Mouse (Mus musculus) layer of hippocampus, adult 9-10 months (tissue): ENCODE data around the gene Pkp1.

Experiments
- DNase-seq: peaks from one replicate; pipeline ENCODE4 v3.0.0; 2022; ENCODE audit warnings: low spot score

Gene Pkp1

DNA sequence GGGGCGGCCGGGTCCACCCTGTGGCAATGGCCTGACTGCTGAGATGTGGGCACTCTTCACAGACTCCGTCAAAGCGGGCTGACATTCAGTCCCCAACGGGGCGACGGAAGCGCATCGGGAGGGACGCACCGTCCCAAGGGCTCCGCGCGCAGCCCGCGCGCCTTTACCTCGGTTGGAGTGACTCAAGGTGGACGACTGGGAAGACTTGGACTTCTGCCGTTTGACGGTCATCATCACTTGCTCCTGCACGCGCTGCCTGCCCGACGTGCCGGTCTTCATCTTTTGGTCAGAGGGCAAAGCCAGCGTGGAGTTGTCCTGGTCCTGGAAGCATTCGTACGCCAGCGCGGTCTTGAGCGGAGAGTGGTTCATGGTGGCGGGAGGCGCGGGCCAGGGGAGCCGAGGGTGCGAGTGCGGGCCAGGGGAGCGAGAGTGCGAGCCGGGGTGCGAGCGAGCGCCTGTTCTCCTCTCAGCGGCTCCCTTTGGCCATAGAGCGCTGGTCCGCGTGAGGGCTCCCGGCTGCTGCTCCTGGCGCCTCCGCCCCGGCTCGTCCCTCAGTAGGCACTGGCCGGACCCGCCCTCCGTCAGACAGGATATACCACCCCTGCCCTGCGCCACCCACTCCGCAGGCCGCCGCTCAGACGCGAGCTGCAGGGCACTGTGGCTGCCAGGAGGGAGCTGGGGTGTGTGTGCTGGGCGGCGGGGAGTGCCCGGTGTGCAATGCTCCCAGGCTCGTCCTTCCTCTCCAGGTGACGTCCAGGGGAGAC, at the start of gene Pkp1:
Gene Pkp1, minus strand, starts transcription at position 564 of the 764 bp plus-strand sequence.
- DNase-seq: no peak

DNA sequence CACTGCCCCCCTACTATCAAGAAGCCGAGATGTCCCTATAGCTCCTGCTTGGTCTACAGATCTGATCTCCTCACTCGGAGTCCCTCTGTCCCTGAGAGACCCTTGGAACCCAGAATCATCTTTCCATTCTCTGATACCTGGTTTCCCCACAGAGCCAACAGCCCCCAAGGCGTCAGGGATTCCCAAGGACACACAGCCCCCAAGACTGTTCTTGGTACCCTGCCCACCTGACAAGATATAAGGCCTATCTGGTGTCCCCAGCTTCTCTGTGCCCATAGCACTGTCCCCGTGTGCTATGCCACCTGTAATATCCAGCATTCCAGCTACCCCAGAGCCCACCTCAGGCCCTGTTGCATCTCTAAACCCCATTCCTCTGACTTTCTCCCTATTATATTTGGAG, 48.7 kb upstream of the Pkp1 start:
- no peak for DNase-seq

DNA sequence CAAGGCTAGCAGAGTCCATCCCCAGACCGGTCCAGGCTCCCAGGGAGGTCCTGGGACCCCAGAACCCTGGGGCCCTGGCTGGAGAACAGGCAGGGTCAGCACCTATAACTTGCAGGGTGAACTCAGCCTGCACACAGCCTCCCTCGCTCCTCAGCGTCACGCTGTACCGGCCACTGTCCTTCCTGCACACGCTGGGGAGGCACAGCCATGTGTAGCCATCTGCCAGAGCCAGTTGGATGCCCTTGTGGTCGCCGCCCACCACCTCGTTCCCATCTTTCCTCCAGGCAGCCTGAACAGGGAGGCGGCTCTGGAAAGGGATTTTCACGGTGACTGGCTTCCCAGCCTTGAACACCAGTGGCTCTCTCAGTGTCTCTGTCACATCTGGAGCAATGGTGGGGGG, 45.6 kb upstream of the Pkp1 start:
- no peak for DNase-seq

DNA sequence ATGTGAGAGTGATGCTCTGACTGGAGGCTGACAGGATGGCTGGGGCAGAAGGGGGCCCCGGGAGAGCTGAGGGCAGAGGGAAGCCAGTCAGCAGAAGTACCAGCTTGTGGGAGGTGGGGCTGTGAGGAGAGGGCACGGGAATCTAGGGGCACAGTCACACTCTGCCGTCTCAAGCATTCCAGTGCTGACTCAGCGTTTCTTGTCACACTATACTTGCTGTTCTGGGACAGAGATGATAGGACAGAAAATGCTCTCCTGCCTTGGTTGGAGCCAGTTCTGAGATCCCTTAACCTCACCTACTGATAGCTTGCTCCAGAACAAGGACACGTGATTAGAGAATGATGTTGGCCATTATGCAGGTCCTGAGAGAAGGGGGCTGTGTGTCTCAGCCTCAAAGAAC, 44.2 kb upstream of the Pkp1 start:
- DNase-seq: no peak

DNA sequence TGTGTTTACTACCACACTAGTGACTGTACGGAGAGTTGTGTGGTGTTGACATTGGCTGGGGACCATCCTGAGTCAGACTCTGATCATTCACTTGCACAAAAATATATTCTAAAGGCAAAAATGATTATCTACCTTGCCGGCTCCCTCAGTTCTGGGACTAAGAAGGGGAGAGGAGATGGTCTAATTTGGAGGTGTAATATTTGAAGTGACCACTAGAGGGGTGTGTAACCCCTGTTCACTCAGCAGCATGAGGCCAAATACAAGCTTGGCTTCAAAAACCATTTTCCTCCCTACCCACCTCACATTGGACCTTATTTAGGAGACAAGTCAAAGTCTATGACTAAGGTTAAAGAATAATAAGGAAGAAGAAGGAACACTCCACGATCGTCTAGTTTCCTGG, 39.5 kb upstream of the Pkp1 start:
- DNase-seq: peak; percentile 61

DNA sequence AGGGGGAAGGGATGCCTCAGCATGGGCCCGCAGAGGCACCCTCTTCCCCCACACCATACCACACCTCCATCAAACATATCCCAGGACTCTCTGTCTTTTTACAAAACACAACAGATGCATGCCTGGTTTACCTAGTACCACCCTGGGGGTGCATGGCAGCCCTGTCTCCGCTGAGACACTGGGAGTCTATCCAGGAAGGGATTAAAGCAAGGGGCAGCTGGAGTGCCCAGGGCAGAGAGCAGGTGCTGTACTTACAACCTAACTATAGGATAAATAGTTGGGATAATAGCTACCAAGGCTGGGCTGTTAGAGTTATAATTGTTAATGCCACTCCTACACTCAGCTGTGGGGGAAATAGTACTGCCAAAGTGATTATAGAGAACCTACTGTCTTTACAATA, 29.9 kb upstream of the Pkp1 start:
- DNase-seq: no peak

DNA sequence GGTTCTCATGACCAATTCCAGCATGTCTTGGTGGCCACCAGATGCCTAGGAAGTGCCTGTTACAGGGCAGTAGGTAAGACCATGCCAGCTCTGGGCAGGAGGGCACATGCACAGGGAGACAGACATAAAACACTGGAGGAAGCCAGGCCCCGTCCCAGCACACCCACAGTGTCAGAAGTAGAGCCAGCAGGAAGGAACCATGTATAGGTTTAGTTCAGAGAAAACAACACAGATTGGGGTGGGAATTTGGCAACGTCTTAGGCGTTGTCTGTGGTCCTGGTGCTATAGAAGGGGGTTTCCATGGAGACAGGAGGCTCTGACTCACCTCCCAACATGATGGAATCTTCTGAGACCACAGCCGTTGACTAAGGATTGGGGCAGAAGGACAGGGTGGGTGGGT, 27.2 kb upstream of the Pkp1 start:
- DNase-seq: no peak

DNA sequence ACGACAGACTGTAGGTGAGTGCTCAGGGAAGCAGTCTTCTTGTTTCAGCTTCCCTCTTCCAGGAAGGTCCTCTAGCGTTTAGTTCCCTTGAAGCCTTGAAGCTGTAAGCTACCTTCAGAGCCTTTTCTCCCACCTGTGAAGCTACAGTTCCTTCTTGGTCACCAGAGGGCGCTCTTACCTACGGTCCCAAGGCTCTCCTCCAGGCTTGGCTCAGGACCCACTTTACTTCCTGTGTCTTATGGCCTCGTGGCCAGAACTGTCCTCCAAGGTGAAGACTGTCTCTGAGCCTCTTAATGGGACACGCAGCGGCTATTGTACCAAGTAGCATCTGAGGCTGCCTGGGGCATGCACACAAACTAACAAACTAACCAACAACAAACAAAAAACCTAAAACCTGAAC, 26.7 kb upstream of the Pkp1 start:
- no peak for DNase-seq

DNA sequence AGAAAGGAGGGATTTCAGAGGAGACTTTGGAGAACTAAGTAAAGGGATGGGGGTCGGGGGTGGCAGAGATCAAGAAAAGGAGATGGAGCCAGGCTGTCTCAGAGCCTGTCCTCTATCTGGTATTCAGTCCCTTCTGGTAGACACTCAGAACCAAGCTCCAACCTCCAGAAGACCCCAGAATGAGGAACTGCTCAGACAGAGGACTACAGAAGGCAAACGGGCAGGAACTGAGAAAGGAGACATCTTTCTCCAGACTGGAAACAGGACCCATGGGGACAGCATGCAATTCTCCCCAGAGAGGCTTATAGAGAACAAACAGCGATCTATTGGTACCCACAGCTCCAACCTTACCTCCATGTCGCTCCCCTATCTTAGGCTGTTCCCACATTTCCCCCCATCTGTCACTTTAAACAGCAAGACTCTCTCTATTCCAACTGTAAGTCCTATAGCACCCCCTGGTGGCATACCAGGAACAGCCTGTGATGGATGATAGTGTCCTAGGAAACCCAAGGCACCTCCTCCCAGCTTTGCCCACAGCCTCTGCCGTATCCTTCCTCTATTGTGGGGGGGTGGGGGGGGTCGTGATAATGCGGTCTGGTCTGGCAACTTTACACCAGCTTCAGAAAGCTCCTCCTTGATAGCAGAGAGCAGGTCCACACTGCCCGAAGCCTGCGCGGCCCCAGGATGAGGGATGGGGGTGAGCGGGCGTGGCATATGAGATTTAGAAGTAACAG, 25.7 kb upstream of the Pkp1 start:
- DNase-seq: peak; percentile 91

DNA sequence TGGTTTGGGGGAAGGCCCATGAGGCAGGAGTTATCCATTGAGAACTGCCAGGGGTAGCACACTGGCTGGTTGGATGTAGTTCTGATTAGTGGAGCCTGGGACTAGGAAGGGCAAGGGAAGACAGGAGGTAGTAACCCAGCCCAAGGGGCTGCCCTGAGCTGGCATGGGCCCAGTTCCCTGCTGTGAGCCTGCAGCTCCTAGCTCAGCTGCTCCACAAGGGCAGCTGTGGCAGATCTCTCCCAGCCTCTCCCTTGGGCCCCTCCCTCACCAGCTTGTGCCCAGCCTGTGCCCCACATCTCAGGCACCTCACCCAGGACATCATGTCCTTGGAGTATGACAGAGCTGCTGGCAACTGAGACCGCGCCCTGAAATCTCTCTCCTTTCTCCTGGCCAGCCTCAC, 24.7 kb upstream of the Pkp1 start:
- no peak for DNase-seq

DNA sequence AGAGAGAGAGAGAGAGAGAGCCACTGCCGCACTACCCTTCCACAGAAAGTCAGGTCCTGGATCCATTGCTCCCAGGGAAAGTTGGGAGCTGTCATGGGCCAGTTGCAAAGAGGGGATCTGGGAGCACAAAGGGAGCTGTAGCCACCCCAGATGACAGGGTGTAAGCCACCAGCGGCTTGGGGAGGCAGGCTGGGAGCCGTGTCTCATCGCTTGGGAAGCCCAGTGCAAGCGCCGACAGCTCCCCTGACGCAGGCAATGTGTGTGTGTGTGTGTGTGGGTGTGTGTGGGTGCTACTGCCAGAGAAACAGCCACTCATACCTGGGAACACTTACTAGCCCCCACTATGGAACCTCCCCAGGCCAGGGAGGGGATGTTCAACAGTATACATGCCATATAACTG, 23.1 kb upstream of the Pkp1 start:
- no peak for DNase-seq

DNA sequence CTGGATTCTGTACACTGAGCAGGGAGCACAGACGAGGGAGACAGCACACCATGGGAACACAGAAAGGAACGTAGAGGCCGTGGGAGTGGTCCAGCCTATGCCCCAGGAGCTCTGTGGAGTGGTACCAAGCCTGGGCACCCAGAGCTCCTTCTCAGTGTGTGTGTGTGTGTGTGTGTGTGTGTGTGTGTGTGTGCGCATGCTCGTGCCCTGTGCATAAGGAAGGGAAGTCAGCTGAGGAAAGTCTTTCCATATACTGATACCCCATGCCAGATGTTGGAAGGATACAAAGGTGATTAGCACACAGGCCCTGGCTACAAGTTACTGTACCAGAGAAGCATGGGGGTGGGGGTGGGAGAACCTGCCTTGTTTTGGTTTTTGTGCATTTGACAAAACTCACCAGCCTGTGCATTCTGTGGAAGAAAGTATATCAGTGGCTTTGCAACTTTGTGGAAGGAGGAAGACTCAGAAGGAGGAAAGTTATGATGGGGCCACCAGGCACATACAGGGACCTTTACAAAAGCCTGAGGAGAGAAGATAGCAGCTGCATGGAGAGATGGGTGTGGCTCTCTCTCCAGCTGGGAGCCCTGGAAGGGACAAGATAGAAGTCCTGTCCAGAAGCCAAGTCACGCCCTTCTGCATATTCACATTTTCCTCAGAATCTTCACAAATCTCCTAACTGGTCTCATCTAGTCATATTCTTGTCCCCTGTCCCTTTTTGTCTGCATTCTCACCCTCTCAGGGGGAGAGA, 22.4 kb upstream of the Pkp1 start:
- no peak for DNase-seq

DNA sequence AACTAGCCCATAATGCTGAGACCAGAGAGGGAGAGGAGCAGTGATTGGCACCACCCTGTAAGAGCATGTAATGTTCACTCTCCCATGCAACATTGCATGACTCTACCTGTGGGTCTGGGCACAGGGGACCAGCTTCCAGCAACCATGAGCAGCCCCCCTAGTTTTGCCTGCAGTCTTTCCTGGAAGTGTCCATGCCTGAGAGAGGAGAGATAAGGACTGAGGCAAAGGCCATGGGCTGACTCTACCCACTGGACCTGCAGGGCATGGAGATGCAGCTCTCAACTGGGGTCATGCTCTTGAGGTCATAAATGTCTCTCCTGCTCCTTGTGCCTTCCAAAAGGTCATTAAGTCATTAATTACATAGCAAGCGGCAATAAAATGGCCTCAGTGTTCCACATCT, 17.1 kb upstream of the Pkp1 start:
- no peak for DNase-seq

DNA sequence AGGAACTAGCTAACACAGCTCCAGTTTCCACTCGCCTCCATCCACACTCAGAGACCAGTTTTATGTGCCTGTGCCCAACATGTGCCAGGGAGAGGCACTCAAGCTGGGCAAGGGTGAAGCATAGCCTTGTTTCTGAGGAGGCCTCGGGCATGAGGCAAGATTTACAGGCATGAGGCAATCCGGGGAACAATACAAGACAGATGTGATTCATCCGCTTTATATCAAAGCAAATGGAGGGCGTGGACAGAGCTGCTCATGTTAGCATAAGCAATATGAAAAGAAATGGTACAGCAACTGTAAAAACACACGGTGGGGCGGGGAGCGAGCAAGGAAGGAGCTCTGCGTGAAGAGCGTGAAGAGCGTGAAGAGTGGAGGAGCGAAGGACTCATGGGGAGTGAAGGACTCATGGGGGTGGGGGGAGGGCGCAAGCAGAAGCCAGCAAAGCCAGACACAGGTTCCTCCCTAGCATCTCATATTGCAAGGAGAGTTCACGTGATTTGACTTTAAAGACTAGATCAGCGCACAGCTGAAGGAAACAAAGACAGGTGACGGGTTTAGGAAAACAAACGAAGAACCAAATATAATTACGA, 14.8 kb upstream of the Pkp1 start:
- no peak for DNase-seq

DNA sequence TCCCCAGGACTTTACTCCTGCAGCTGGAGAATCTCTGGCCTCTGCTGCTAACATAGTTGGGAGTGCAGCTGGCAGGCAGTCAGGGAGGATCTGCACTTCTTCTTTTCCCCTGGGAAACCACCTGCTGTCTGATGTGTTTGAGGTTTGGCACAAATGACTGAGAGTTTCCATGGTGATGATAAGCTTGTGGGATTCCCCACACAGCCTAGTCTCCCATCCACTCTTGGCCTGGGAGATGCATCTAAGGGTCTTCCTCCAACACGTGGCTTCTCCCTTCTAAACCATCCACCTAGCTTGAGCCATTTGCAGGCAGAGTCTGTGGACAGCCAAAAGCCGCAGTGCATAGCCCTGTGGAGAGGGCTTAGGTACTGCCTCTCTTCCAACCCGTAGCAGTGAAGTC, 10.9 kb upstream of the Pkp1 start:
- no peak for DNase-seq

DNA sequence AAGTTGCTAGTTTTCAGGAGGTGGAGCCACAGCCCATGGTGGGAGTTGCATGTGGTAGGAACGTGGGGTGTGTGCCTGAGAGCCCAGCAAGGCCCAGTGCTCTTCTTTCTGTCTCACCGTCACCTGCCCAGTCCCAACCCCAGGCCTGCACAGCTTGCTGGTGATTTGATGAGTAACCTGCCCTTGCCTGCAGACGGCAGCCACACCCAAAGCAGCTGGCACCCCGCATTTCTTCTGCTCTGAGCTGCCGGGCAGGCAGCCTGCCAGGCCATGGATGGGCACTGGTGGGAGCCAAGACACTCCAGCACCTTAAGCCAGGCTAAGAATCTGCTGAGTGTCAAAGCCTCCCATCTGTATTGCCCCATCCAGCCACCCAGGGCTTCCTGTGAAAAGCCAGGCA, 6.8 kb upstream of the Pkp1 start:
- DNase-seq: no peak

DNA sequence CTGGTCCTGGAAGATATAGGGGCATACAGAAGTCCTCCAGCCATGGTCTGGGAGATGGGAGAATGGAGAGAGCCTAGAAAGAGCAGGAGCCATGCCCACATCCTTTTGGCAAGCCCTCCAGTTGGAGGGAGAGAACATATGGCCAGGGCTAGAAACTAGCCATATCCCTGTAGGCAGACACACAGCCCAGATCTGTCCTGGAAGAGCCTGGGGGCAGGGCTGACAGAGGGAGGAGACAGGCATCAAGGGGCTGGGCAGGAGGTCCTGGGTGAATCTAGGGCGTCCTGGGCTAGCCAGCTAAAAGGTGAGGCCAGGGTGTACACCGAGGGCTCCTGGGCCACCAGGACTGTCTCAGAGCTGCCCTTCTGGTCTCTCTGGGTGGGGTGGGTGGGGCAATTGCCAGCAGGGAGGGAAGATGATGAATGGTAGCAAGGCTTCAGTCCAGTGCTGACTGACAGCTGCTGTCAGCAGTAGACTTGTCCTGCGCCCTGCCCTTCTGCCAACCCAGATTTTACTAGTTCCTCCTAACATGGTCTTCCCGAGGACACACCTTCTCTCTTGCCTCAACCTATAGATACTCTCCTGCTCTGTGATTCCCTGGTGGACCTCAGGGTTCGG, 5.5 kb upstream of the Pkp1 start:
- DNase-seq: no peak

DNA sequence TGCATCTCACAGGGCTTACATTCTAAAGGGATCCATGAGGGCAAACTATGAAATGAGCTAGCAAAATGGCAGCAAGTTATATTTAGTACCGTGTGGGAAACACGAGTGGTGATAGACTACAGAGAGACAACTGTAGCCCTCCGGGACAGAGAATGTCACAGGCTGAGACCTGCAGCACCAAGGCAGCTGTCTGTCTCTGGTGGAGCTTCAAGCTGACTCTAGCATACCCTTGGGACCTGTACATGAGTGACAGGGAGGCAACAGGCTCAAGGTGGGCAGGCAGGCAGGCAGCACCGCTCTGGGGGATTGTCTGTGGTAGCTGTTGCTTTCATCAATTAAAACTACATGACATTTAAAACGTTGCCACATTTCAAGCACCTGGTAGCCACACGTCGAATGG, 4.2 kb upstream of the Pkp1 start:
- no peak for DNase-seq

DNA sequence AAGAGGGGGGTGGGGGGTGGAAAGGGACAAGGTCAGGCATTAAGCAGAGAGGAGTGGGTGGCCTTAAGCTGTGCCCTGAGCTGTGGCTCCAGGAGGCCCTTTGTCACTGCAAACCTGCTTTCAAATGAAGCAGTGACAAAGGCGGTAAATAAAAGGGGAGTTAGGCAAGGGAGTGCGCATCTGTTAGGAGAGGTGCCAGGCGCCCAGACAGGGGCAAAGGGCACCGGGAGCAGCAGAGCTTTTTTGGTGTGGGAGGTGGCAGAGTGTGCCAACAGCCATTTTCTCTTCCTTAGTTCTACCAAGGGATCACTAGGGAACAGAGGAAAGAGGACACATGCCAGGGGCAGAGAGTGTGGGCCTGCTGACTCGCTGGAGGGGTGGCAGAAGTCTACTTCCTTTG, 1.8 kb downstream of the Pkp1 start:
- no peak for DNase-seq

DNA sequence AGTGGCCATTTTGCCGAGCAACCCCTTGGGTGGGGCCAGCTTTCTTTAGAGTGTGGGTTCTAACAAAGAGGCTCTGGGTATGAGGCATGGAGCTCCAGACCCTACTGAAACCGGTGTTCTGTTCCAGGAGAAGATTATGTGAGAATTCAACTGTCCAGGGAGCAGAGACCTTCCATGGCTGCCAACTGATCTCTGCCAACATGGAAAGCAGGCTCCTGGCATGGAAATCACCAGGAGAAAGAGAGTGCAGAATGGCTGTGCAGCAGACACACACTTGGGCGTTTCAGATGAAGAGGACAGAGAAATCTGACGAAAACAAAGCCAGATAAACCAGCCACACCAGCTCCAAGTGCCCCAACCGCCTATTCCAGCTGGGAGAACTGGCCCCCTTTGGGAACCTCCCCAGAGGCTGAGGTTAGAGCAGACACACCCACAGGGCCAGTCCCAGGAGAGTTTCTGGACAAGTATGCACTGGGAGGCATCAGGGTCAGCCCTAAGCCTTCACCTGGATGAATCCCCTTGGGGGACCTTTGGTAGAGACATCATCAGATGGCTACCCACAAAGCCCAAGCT, 2.4 kb downstream of the Pkp1 start:
- DNase-seq: no peak

DNA sequence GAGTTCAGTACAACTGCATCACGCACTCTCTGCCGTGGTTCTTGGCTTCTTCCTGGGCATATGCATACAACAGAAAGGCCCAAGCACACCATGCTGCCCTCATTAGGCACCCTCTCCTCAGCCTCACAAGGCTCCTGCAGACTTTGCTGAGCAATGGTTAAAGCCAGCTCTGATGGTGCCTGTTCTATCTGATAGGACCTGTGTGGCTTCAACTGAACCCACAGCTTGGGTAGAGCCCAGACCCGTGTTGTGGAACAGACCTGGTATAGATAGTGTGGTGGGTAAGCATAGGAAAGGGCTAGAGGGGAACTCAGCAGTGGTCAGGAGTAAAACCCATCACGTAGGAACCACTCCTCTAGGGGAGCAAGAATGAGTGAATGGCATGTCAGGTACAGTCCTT, 5.3 kb downstream of the Pkp1 start:
- DNase-seq: no peak

DNA sequence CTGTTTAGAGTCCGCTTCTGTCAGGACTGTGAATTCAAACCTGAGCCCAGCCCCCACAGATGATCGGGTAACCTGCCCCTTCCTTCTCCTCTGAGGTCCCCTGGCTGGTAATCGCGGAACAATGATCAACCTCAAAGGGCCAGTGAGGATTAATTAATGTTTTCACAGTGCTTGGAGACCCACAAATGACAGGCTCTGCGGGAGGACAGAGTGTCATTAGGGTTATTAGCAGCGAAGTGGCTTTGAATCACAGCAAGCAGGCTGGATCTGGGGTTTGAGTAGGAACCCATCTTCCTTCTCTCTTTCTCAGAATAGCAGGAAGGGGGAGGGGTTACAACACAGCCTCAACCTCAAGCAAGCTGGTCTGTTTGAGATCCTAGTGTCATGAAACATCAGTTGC, 9.6 kb downstream of the Pkp1 start:
- DNase-seq: no peak
